Mouse (Mus musculus): ENCODE measurements around the gene Gm49325. TPM values are rescaled to one million over a fixed set of nuclear protein-coding genes. Genes with fewer than 3 reads are reported as not detected.
"Not testable (repeated sequence)": the region's sequence is repeated elsewhere in the genome, so short reads cannot be mapped to it uniquely, and the experiment has no call there.

Gm49325 gene
- total RNA-seq, 2 experiments from 2014 or later = 6.5 to 7.4 TPM

DNA sequence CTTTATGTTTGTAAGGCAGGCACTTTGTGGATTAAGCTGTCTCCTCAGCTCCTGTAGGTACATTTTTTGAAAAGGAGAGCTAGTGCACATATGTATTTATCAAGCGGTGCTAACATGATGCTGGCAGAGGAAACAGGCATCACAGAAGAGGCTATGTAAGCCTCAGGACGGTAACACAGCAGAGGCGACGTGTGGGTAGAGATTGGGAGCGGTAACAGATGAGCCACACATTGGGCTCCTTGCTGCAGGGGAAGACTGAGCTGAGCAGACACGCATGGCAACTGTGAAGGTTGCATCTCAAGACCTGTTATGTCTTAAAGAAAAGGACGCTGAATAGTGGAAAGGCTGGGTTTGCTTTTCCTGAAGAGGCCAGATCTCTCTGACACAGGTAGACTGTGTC, 77.0 kb downstream of the Gm49325 start:
- no peak for DNase-seq

DNA sequence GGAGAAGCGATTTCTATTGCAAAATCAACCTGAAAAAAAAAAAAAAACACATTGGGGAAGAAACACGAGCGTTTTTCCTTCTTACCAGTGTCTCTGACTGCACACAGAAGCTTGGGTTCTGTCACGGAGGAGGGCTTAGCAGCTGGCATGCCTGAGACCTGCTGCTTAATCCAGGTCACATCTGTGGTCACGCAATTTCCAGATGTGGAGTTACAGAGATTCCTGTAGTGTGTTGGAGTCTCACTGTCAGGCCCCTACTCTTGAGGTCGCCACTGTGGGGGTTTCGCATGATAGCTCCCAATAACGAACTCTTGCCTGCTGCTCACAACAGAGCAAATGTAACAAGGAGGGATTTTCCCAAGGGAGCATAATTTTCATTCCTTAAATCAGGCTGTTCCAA, 78.2 kb downstream of the Gm49325 start:
- DNase-seq = no peak

DNA sequence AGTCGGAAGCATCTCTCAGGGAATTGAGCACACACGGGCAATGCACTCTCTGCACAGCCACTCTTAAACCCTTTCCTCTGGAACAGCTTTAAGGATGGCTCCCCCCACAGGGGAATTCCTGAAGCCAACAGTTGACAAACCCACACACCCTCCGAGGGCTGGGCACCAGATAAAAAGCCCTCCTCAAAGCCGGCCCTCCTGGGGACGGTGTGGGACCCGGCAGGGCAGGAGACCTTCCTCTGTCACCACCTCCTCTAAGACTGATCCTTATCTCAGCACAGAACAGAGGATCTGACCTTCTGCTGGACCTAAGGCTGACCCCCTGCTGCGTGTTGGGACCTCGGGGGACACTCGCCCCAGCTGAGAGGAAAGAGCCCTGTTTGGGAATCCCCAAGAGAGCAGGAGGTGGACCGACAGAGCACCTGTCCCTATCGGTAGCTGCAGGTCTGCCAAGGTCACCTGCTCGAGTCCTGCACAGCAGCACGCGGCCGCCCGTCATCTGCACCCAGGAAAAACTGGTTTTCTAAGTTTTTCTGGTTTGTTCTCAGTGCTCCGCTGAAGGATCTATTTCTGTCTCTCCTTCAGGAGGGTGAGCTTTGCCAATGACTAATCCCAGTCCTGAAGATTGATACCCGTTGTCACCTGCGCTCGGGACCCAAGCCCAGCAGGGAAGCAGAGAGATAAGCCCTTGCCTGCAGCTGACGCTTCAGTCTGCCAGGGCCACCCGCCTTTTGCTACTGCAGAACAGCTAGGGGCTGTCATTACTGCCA, 80.1 kb downstream of the Gm49325 start, which contains the start of gene Tspear:
TSS of gene Tspear (plus strand) at position 675 of the 770 bp plus-strand sequence.
- no peak for DNase-seq

DNA sequence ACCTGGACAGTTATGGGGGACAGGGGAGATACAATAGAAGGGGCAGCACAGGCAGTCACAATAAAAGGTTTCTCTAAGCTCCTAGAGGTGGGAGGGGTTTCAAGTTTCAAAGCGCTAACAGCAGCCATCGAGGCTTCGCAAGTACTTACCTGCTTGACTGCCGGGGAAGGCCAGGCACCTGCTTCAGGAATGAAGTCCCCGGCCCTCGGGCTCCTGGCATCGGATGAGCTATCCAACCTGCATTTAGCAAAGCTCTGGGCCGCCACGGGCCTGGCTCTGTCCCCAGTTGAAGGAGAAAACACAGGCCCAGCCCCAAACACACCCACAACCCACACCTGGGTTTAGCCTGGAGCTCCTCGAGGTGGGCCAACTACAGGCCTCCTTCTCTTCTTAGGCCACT, 81.0 kb downstream of the Gm49325 start:
- DNase-seq = no peak

DNA sequence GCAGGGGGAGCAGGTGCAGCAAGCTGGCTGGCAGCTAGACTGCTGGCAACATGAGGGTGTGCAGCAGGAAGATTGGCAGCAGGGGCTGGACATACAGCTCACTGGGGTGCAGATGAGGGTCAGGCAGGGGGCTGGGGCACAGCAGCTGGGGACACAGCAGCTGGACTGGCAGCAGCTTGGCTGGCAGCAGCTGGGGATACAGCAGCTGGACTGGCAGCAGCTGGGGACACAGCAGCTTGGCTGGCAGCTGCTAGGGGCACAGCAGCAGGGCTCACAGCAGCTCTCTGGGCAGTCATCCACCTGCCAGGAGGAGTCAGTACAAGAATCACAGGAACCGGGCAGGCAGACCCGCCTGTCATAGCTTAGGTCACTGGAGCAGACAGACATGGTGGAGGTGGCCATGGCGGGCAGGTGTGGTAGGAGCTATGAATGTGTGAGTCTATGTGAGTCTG, 84.4 kb downstream of the Gm49325 start, which contains the start of gene Gm19402:
TSS of gene Gm19402 (minus strand) at position 402 of the 452 bp plus-strand sequence.
- not testable (repeated sequence) for DNase-seq

Small RNAs within 50 kb of the gene (microRNA-seq; reads per million reads assigned to microRNA genes)
- 12.4 to 14.0 reads per million in 2 experiments for gene Mir1930 (ENCODE audit: borderline replicate concordance in 2 of 2)

Other genes with a start within 250 kb of the Gm49325 start
- gene Adarb1, start 187.9 kb upstream of the Gm49325 start, total RNA-seq (2021) = 1 to 10 TPM; 7.1 to 9.3 TPM
- gene Fam207a, start 90.4 kb upstream of the Gm49325 start, total RNA-seq (2021) = 1 to 10 TPM; 6.2 to 6.7 TPM
- gene Itgb2, start 75.9 kb upstream of the Gm49325 start, total RNA-seq (2021) = 1 to 10 TPM; 1.3 to 1.8 TPM
- 10 to 100 TPM; 26.1 to 29.1 TPM for gene Pttg1ip, start 24.5 kb upstream of the Gm49325 start, total RNA-seq (2021)
- 10 to 100 TPM; 32.8 to 36.7 TPM for gene Sumo3, start 100 bp upstream of the Gm49325 start, total RNA-seq (2021)
- 10 to 100 TPM; 81.7 to 84.9 TPM for gene Ube2g2, start 16.1 kb downstream of the Gm49325 start, total RNA-seq (2021)
- not detected for gene Tspear, start 80.4 kb downstream of the Gm49325 start, total RNA-seq (2021)
- gene Gm19402, start 84.6 kb downstream of the Gm49325 start, total RNA-seq (2021) = not detected
- gene Gm9508, start 91.0 kb downstream of the Gm49325 start, total RNA-seq (2021) = not detected
- gene Gm10272, start 100.4 kb downstream of the Gm49325 start, total RNA-seq (2021) = not detected
- gene Gm10024, start 105.3 kb downstream of the Gm49325 start, total RNA-seq (2021) = not detected
- not detected for gene Gm10142, start 109.6 kb downstream of the Gm49325 start, total RNA-seq (2021)
- gene Krtap12-1, start 114.4 kb downstream of the Gm49325 start, total RNA-seq (2021) = not detected
- not detected for gene Gm10100, start 120.3 kb downstream of the Gm49325 start, total RNA-seq (2021)
- gene Gm18596, start 136.4 kb downstream of the Gm49325 start, total RNA-seq (2021) = not detected
- not detected for gene Gm9736, start 145.2 kb downstream of the Gm49325 start, total RNA-seq (2021)
- gene Gm3233, start 153.5 kb downstream of the Gm49325 start, total RNA-seq (2021) = not detected
- gene Gm3238, start 165.1 kb downstream of the Gm49325 start, total RNA-seq (2021) = not detected
- gene Gm7138, start 170.7 kb downstream of the Gm49325 start, total RNA-seq (2021) = not detected
- not detected for gene Gm3250, start 176.3 kb downstream of the Gm49325 start, total RNA-seq (2021)
- gene Gm7137, start 182.0 kb downstream of the Gm49325 start, total RNA-seq (2021) = not detected
- not detected for gene Gm9639, start 188.9 kb downstream of the Gm49325 start, total RNA-seq (2021)
- not detected for gene Gm19668, start 192.9 kb downstream of the Gm49325 start, total RNA-seq (2021)
- gene Gm9507, start 205.6 kb downstream of the Gm49325 start, total RNA-seq (2021) = not detected
- not detected for gene Gm2696, start 208.5 kb downstream of the Gm49325 start, total RNA-seq (2021)
- not detected for gene Krtap10-4, start 220.9 kb downstream of the Gm49325 start, total RNA-seq (2021)
- not detected for gene Krtap10-10, start 229.8 kb downstream of the Gm49325 start, total RNA-seq (2021)
- gene Gm36176, start 240.6 kb downstream of the Gm49325 start, total RNA-seq (2021) = not detected
- gene Gm10318, start 246.7 kb downstream of the Gm49325 start, total RNA-seq (2021) = not detected

All from gastrocnemius, postnatal 25 days (tissue).